Mouse (Mus musculus) limb, embryonic 14.5 days (tissue): ENCODE data around the gene Socs5. TPM values are rescaled to one million over a fixed set of nuclear protein-coding genes. Genes with fewer than 3 reads are reported as not detected.
"Not testable (repeated sequence)": the region's sequence is repeated elsewhere in the genome, so short reads cannot be mapped to it uniquely, and the experiment has no call there.

Experiments
- ATAC-seq: fragments of 200-750 bp; cut with Nextera tagmentation; 2 replicates; pipeline ENCODE4 v1.8.0; 2017; ENCODE audit warnings: low read depth, moderate number of reproducible peaks, moderate TSS enrichment; ENCODE audit not compliant: low FRiP score
- DNase-seq: peaks from one replicate; pipeline ENCODE4 v3.0.0-alpha.2; 2015; ENCODE audit warnings: low spot score
- H3K27ac ChIP-seq: fragments of 300-500 bp; sonication (generic); replicated peaks from 2 replicates; pipeline ENCODE4 v1.5.1; 2014; ENCODE audit warnings: low read depth, mild to moderate bottlenecking, low read length, moderate library complexity, mixed read lengths
- H3K27me3 ChIP-seq: fragments of 300-500 bp; sonication (generic); 2 replicates; pipeline ENCODE4 v1.6.1; 2014; ENCODE audit warnings: low read length, mixed read lengths; ENCODE audit not compliant: control insufficient read depth, insufficient read depth
- H3K36me3 ChIP-seq: fragments of 300-500 bp; sonication (generic); 2 replicates; pipeline ENCODE4 v1.6.1; 2014; ENCODE audit warnings: mild to moderate bottlenecking, low read length, moderate library complexity, mixed read lengths; ENCODE audit not compliant: control insufficient read depth, insufficient read depth
- H3K4me1 ChIP-seq: fragments of 300-500 bp; sonication (generic); 2 replicates; pipeline ENCODE4 v1.6.1; 2014; ENCODE audit warnings: antibody characterized with exemption, low read length, mixed read lengths; ENCODE audit not compliant: control insufficient read depth, insufficient read depth
- H3K4me2 ChIP-seq: fragments of 300-500 bp; sonication (generic); replicated peaks from 2 replicates; pipeline ENCODE4 v1.6.1; 2014; ENCODE audit warnings: low read depth, mild to moderate bottlenecking, low read length, moderate library complexity; ENCODE audit not compliant: severe bottlenecking
- H3K4me3 ChIP-seq: fragments of 300-500 bp; sonication (generic); replicated peaks from 2 replicates; pipeline ENCODE4 v1.5.1; 2014; ENCODE audit warnings: low read length
- H3K9ac ChIP-seq: fragments of 300-500 bp; sonication (generic); 2 replicates; pipeline ENCODE4 v1.6.1; 2014; ENCODE audit warnings: mild to moderate bottlenecking, low read depth, low read length, moderate library complexity; ENCODE audit not compliant: severe bottlenecking
- H3K9me3 ChIP-seq: fragments of 300-500 bp; sonication (generic); 2 replicates; pipeline ENCODE4 v1.6.1; 2016; ENCODE audit warnings: low read length; ENCODE audit not compliant: control insufficient read depth
- POLR2A ChIP-seq: fragments of 200-500 bp; IDR thresholded peaks from 2 replicates; pipeline ENCODE4 v1.8.0; 2012; ENCODE audit warnings: inconsistent platforms, mild to moderate bottlenecking, moderate library complexity, borderline replicate concordance; ENCODE audit not compliant: insufficient read depth, insufficient read length; ENCODE audit errors: extremely low read depth
- WGBS: fragments of 180-500 bp; shearing (Covaris S2); extraction: QIAGEN DNeasy Blood & Tissue Kit; methylation state at CpG from one replicate; pipeline ENCODE4 v1.1.7; 2014; 5-methylcytosine and 5-hydroxymethylcytosine counted together
- polyA plus RNA-seq, 2 experiments: library from polyadenylated mRNA; depleted of rRNA in 1 of 2; stranded (reverse) in 1 of 2; unstranded in 1 of 2; fragments of >200 nt; fragmentation: Nextera tagmentation in 1 of 2; extraction: Ambion mirVana in 1 of 2; gene quantifications; 2 replicates each; pipeline versions ENCODE4 v1.2.1 to v1.2.3; 2012 to 2014

Socs5 gene
- polyA plus RNA-seq, 2 experiments: 18.4 to 21.2 TPM

GRCm38 (mm10) chr17:87072766-87073440 lies 34.6 kb upstream of the Socs5 start:
- no peaks in the 10 kb centered on the region for H3K4me1 ChIP-seq
- ATAC-seq (no peak), DNase-seq (no peak)
- 56% methylated on average over 5 of the region's 5 CpGs for WGBS
- H3K9me3 ChIP-seq: no peaks in the 10 kb centered on the region
- H3K4me2 ChIP-seq: no peak overlapping the region
- no peak for TF ChIP-seq POLR2A
- H3K36me3 ChIP-seq: no peaks in the 10 kb centered on the region
- no peak overlapping the region for H3K4me3 ChIP-seq
- H3K27ac ChIP-seq: no peak overlapping the region
- no peaks in the 10 kb centered on the region for H3K27me3 ChIP-seq
- no peak overlapping the region for H3K9ac ChIP-seq

- H3K36me3 ChIP-seq: no peaks in the 10 kb centered on the region
- no peaks in the 10 kb centered on the region for H3K27me3 ChIP-seq
- H3K4me1 ChIP-seq: no peaks in the 10 kb centered on the region
- H3K9me3 ChIP-seq: no peaks in the 10 kb centered on the region
- no peak overlapping the region for H3K4me3 ChIP-seq
- ATAC-seq: no peak
- no peak overlapping the region for H3K9ac ChIP-seq
- no peak for TF ChIP-seq POLR2A
- H3K27ac ChIP-seq: no peak overlapping the region
- DNase-seq: no peak
- H3K4me2 ChIP-seq: no peak overlapping the region
Measured at GRCm38 (mm10) chr17:87073470-87073869, 34.0 kb upstream of the Socs5 start.

GRCm38 (mm10) chr17:87078217-87078616 lies 29.3 kb upstream of the Socs5 start:
- not testable (repeated sequence) for H3K4me3 ChIP-seq, H3K27ac ChIP-seq, DNase-seq, H3K4me1 ChIP-seq, H3K9me3 ChIP-seq, H3K4me2 ChIP-seq, H3K27me3 ChIP-seq, ATAC-seq, H3K36me3 ChIP-seq, H3K9ac ChIP-seq
- WGBS: 93% methylated on average over 17 of the region's 17 CpGs

- no peak for TF ChIP-seq POLR2A
- Histone ChIP-seq H3K9me3 (no peaks in the 10 kb centered on the region), H3K4me2 (no peak overlapping the region), H3K4me3 (no peak overlapping the region), H3K36me3 (no peaks in the 10 kb centered on the region), H3K9ac (no peak overlapping the region), H3K4me1 (no peaks in the 10 kb centered on the region), H3K27ac (no peak overlapping the region), H3K27me3 (no peaks in the 10 kb centered on the region)
- DNase-seq (no peak), ATAC-seq (no peak)
- WGBS: 89% methylated on average over 7 of the region's 7 CpGs
Measured at GRCm38 (mm10) chr17:87080724-87081123, 26.8 kb upstream of the Socs5 start.

GRCm38 (mm10) chr17:87082547-87082946 lies 24.9 kb upstream of the Socs5 start:
- 79% methylated on average over 4 of the region's 4 CpGs for WGBS
- H3K9me3 ChIP-seq: no peaks in the 10 kb centered on the region
- no peak overlapping the region for H3K9ac ChIP-seq
- H3K4me3 ChIP-seq: no peak overlapping the region
- no peak for DNase-seq
- no peak overlapping the region for H3K4me2 ChIP-seq
- H3K4me1 ChIP-seq: no peaks in the 10 kb centered on the region
- no peak for TF ChIP-seq POLR2A
- H3K36me3 ChIP-seq: no peaks in the 10 kb centered on the region
- H3K27me3 ChIP-seq: no peaks in the 10 kb centered on the region
- no peak overlapping the region for H3K27ac ChIP-seq
- ATAC-seq: no peak

GRCm38 (mm10) chr17:87083671-87084070 lies 23.8 kb upstream of the Socs5 start:
- Histone ChIP-seq H3K27ac (no peak overlapping the region), H3K4me1 (no peaks in the 10 kb centered on the region), H3K4me2 (no peak overlapping the region), H3K4me3 (no peak overlapping the region), H3K27me3 (no peaks in the 10 kb centered on the region), H3K36me3 (no peaks in the 10 kb centered on the region), H3K9me3 (no peaks in the 10 kb centered on the region), H3K9ac (no peak overlapping the region)
- 90% methylated on average over 5 of the region's 5 CpGs for WGBS
- no peak for DNase-seq
- TF ChIP-seq POLR2A: no peak
- no peak for ATAC-seq
